Mouse (Mus musculus): ENCODE results near the gene Necab2. TPM values are rescaled to one million over a fixed set of nuclear protein-coding genes. Genes with fewer than 3 reads are reported as not detected.

Necab2 gene
- polyA plus RNA-seq, 1 experiment: not detected

- TF ChIP-seq CTCF (IDR thresholded peaks at IDR 0.05; ENCODE audit: low read depth, low read length): peak; percentile 98
- no peak for TF ChIP-seq POLR2A (IDR thresholded peaks at IDR 0.05; ENCODE audit: borderline replicate concordance, low read depth, low read length)
- peaks cover 10% of the 10 kb centered on the region for H3K4me1 ChIP-seq (ENCODE audit: control insufficient read depth, insufficient read depth, low read length)
- H3K27ac ChIP-seq (ENCODE audit: insufficient read depth, low read depth, low read length): no peak overlapping the region
- peak overlapping the region; percentile 6; the same call in 1 of the 2 replicates for H3K4me3 ChIP-seq (ENCODE audit: insufficient read depth, low read length)
Measured at GRCm38 (mm10) chr8:119412735-119413498, 33.6 kb upstream of the Necab2 start.

- TF ChIP-seq POLR2A (IDR thresholded peaks at IDR 0.05; ENCODE audit: borderline replicate concordance, low read depth, low read length): no peak
- no peak overlapping the region for H3K27ac ChIP-seq (ENCODE audit: insufficient read depth, low read depth, low read length)
- H3K4me3 ChIP-seq (ENCODE audit: insufficient read depth, low read length): no peak overlapping the region
- peaks cover 10% of the 10 kb centered on the region for H3K4me1 ChIP-seq (ENCODE audit: control insufficient read depth, insufficient read depth, low read length)
Measured at GRCm38 (mm10) chr8:119413605-119414004, 32.9 kb upstream of the Necab2 start.

- TF ChIP-seq CTCF (IDR thresholded peaks at IDR 0.05; ENCODE audit: low read depth, low read length) (no peak), POLR2A (IDR thresholded peaks at IDR 0.05; ENCODE audit: borderline replicate concordance, low read depth, low read length) (no peak)
- Histone ChIP-seq H3K27ac (ENCODE audit: insufficient read depth, low read depth, low read length) (no peak overlapping the region), H3K4me1 (ENCODE audit: control insufficient read depth, insufficient read depth, low read length) (peaks cover 52% of the 10 kb centered on the region), H3K4me3 (ENCODE audit: insufficient read depth, low read length) (no peak overlapping the region)
Measured at GRCm38 (mm10) chr8:119420318-119420717, 26.2 kb upstream of the Necab2 start.

- Histone ChIP-seq H3K27ac (ENCODE audit: insufficient read depth, low read depth, low read length) (peak overlapping the region; percentile 73), H3K4me1 (ENCODE audit: control insufficient read depth, insufficient read depth, low read length) (peaks cover 54% of the 10 kb centered on the region), H3K4me3 (ENCODE audit: insufficient read depth, low read length) (no peak overlapping the region)
- no peak for TF ChIP-seq POLR2A (IDR thresholded peaks at IDR 0.05; ENCODE audit: borderline replicate concordance, low read depth, low read length)
- no peak for TF ChIP-seq CTCF (IDR thresholded peaks at IDR 0.05; ENCODE audit: low read depth, low read length)
Measured at GRCm38 (mm10) chr8:119421603-119422122, 24.9 kb upstream of the Necab2 start.

GRCm38 (mm10) chr8:119422123-119422711 lies 24.3 kb upstream of the Necab2 start:
- Histone ChIP-seq H3K4me1 (ENCODE audit: control insufficient read depth, insufficient read depth, low read length) (peaks cover 58% of the 10 kb centered on the region), H3K27ac (ENCODE audit: insufficient read depth, low read depth, low read length) (peak overlapping the region; percentile 82), H3K4me3 (ENCODE audit: insufficient read depth, low read length) (peak overlapping the region; percentile 8; the same call in 1 of the 2 replicates)
- TF ChIP-seq POLR2A (IDR thresholded peaks at IDR 0.05; ENCODE audit: borderline replicate concordance, low read depth, low read length) (no peak), CTCF (IDR thresholded peaks at IDR 0.05; ENCODE audit: low read depth, low read length) (no peak)

GRCm38 (mm10) chr8:119423631-119424141 lies 22.8 kb upstream of the Necab2 start:
- H3K27ac ChIP-seq (ENCODE audit: insufficient read depth, low read depth, low read length): peak overlapping the region; percentile 91
- TF ChIP-seq CTCF (IDR thresholded peaks at IDR 0.05; ENCODE audit: low read depth, low read length): no peak
- TF ChIP-seq POLR2A (IDR thresholded peaks at IDR 0.05; ENCODE audit: borderline replicate concordance, low read depth, low read length): no peak
- H3K4me1 ChIP-seq (ENCODE audit: control insufficient read depth, insufficient read depth, low read length): peaks cover 71% of the 10 kb centered on the region
- peak overlapping the region; percentile 7; the same call in 1 of the 2 replicates for H3K4me3 ChIP-seq (ENCODE audit: insufficient read depth, low read length)

GRCm38 (mm10) chr8:119424199-119424733 lies 22.3 kb upstream of the Necab2 start:
- peaks cover 73% of the 10 kb centered on the region for H3K4me1 ChIP-seq (ENCODE audit: control insufficient read depth, insufficient read depth, low read length)
- H3K27ac ChIP-seq (ENCODE audit: insufficient read depth, low read depth, low read length): peak overlapping the region; percentile 91
- TF ChIP-seq POLR2A (IDR thresholded peaks at IDR 0.05; ENCODE audit: borderline replicate concordance, low read depth, low read length): no peak
- TF ChIP-seq CTCF (IDR thresholded peaks at IDR 0.05; ENCODE audit: low read depth, low read length): 0 out of 2 replicates have a peak, but pooled peaks have one; percentile 5
- peak overlapping the region; percentile 27 for H3K4me3 ChIP-seq (ENCODE audit: insufficient read depth, low read length)

- Histone ChIP-seq H3K27ac (ENCODE audit: insufficient read depth, low read depth, low read length) (peak overlapping the region; percentile 99), H3K4me3 (ENCODE audit: insufficient read depth, low read length) (peak overlapping the region; percentile 27), H3K4me1 (ENCODE audit: control insufficient read depth, insufficient read depth, low read length) (peaks cover 69% of the 10 kb centered on the region)
- TF ChIP-seq POLR2A (IDR thresholded peaks at IDR 0.05; ENCODE audit: borderline replicate concordance, low read depth, low read length): no peak
- no peak for TF ChIP-seq CTCF (IDR thresholded peaks at IDR 0.05; ENCODE audit: low read depth, low read length)
Measured at GRCm38 (mm10) chr8:119424740-119425139, 21.8 kb upstream of the Necab2 start.

GRCm38 (mm10) chr8:119425533-119425932 lies 21.0 kb upstream of the Necab2 start:
- TF ChIP-seq POLR2A (IDR thresholded peaks at IDR 0.05; ENCODE audit: borderline replicate concordance, low read depth, low read length): no peak
- peak overlapping the region; percentile 86 for H3K4me3 ChIP-seq (ENCODE audit: insufficient read depth, low read length)
- peaks cover 67% of the 10 kb centered on the region for H3K4me1 ChIP-seq (ENCODE audit: control insufficient read depth, insufficient read depth, low read length)
- peak overlapping the region; percentile 99 for H3K27ac ChIP-seq (ENCODE audit: insufficient read depth, low read depth, low read length)
